Mouse (Mus musculus): Measurements from ENCODE around the gene Ccdc39.

Gene Ccdc39

GRCm38 (mm10) chr3:33843801-33844632, at the start of gene Ccdc39:
Gene Ccdc39 (minus strand): TSS chr3:33844310.
- DNase-seq (ENCODE audit: low spot score in 2 of 2): peak; percentile 61 to 75

DNA sequence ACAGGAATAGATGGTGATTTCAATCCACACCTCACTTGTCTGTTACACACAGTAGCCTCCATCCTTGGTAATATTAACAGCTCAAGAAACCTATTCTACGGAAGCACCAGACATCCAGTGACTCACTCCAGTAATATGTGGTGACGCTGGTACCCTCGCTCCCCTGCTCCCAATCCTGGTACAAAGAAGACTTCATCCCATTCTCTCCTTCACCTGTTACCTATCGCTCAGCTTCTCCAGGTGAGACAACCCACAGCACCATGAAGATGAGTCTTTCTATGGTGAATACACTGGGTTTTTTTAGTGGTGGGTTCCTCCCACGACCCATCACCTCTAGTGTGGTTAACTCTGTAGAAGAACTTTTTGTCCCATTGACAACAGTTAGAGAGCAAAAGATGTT, 49.3 kb upstream of the Ccdc39 start:
- DNase-seq (ENCODE audit: low spot score in 2 of 2): no peak

DNA sequence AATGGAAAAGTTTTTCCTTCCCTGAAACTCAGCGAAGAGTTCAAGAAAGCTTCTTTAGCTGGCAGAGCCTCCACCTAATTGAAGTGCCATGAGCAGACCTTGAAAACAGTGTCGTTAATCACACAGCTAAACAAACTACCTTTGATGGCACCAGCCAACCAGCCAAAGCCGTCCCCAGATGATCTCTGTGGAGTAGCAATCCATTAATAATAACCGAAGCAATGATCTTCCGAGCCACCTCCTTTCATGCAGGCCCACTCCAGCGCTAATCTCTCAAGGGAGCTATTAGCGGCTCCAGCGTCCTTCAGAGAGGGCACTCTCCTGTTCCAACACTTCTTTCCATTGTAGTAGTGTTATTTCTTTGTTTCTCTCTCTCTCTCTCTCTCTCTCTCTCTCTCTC, 43.3 kb upstream of the Ccdc39 start:
- no peak for DNase-seq (ENCODE audit: low spot score in 2 of 2)

DNA sequence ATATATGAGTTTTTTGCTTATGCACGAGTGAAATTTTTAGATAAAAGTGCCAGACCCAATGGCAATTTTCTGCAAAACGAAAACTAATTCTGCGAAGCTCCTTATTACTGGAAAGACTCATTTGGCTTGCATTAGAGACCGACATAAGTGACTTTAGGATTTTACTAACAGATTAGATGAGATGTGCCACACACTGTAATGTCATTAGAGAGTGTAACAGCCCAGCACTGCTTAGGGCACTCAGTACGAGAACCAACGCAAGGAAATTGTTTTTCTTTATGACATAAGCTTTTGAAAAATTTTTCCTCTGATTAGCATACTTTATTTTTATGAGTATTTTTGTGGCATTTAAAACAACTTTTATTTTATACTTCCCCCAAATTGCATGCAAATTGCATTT, 39.0 kb upstream of the Ccdc39 start:
- no peak for DNase-seq (ENCODE audit: low spot score in 2 of 2)

DNA sequence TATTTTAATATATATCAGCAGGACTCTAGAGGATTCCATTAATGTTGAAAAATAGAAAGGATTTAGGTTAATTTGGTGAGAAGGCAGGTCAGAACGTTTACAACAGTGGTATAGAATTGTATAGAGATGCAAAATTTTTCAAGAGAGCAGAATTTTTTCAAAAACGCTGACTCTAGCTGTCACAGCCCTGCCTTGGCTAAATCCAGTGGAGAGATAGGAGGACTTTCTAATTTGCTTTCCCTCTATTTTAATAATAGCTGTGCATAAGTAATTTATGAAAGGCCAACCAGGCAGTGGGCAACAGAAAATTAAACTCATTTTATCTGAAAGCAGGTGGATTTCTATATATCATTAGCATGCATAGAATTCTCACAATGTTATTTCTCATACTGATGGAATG, 38.6 kb upstream of the Ccdc39 start:
- no peak for DNase-seq (ENCODE audit: low spot score in 2 of 2)

DNA sequence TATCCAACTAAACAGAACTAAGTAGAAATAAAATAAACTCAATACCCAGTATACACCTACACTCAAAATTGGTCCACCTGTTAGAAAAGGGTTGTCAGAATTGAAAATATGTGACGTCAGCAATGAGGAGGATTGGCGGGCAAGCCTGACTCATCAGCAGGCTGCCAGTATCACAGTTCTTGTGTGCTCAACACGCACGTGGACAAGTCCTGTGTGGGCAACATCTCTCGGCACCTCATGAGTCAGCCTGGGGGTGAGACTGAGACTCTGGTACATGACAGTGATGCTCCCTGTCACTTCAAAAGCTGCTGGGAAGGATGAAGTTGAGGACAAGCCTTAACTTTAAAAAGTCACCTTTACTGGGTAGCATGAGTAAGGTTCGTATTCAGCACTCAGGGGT, 34.6 kb upstream of the Ccdc39 start:
- DNase-seq (ENCODE audit: low spot score in 2 of 2): no peak

DNA sequence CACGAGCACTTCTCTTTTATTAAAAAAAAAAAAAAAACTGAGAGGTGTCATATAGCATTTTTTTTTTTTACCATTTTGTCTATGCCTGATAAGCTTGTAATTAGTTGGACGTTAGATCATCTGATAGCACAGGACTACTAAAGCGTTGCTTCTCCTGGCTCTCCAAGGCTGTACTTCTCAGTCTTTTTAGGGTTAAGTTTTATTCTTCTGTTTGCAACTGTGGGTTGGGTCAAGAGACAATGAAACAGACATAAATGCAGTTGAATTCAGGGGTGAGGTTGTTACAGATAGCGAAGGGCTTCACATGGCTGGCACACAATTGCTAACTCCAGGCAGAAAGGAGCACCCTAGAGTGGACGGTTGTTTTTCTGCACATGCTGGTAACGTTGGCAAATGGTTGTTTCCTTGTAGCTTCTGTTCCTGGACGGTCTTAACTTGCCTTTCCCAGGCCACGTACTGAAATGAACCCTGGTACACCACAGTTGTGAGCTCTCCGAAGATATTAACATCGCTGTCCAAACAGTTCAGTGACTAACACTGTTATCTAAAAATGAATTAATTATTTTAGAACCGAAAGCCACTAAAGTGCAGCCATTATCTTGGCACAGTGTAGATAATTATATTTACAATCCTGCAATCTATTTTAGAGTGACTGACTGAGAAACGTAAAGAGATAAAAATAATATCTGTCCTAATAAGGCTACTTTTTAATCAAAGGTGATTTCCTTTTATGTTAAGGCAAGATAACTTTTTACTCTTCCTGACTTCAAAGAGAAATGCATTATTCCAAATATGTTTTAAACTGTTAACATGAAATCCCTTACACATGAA, 30.6 kb upstream of the Ccdc39 start:
- DNase-seq (ENCODE audit: low spot score in 2 of 2): no peak

DNA sequence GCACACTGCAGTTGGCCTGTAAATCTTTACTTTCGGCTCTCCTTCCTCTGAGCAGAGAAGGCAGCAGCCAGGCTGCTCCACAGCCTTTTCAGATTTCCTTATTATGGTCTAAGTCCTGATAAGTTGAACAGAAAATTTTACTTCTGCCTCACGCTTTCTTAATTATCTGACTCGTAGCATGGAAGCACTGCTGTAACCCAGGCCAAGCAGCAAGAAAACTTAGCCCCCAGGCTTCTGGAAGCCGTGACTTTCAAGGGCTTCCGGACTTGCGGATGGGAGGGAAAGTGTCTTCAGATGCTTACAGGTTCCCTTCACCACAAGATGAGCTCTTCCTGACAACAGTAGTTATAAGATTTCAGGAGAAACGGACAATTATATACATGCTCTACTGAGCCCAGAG, 29.7 kb upstream of the Ccdc39 start:
- DNase-seq (ENCODE audit: low spot score in 2 of 2): no peak

GRCm38 (mm10) chr3:33873366-33873765, 29.3 kb upstream of the Ccdc39 start:
- DNase-seq (ENCODE audit: low spot score in 2 of 2): no peak

- no peak for DNase-seq (ENCODE audit: low spot score in 2 of 2)
Measured at GRCm38 (mm10) chr3:33864000-33864540, 20.0 kb upstream of the Ccdc39 start.

DNA sequence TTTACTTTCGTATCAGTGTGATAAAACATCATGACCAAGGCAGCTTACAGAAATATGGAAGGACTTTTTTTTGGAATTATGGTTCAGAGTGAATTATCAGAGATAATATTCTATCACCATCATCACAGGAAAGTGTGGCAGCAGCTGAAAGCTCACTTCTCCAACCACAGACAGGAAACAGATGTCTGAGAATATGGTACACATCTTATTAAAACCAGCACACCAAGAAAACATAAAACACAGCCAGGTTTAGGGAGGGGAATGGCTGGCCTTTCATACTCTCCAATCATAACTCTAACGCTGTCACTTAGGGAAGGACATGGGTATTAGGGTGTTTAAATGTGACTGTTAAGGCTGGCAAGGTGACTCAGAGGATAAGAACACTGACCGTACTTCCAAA, 14.8 kb upstream of the Ccdc39 start:
- DNase-seq (ENCODE audit: low spot score in 2 of 2): no peak

DNA sequence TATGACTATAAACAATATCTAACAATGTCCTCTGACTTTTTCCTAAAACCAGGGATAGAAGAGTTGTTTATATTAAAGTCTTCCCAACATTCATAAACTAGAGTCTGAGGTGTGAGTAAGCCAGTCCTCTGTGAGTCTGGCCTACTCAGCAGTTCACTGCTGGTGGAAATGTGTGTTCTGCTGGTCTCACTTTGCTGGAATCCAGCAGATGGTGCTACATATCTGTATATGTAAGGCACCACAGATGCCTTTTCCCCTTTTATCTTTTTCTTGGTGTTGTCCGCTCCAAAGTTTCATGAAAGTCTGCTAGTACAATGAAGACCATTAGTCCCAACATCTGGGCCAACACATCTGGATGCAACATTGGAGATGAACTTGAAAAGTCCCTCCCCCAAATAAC, 9.0 kb upstream of the Ccdc39 start:
- DNase-seq (ENCODE audit: low spot score in 2 of 2): peak in 1 of 2 experiments; percentile 19

GRCm38 (mm10) chr3:33850856-33851255, 6.7 kb upstream of the Ccdc39 start:
- no peak for DNase-seq (ENCODE audit: low spot score in 2 of 2)

DNA sequence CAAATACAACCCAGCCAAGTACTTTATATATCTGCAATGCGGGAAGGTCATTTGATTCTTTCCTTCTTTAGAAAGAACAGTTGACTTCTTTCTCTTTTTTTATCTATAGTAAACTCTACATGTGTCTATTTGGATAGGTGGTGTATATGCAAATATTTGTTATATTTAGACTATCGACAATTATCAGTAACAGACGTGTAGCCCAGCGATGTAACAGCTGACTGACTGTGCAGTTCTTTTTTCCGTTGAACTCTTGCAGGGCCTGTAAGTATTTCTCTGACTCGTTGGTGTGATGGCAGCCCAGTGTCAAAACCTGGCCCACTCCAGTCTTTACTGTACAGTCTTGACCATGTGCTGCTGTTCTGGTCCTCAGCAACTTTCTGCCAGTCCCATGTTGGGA, 2.5 kb upstream of the Ccdc39 start:
- DNase-seq (ENCODE audit: low spot score in 2 of 2): no peak

DNA sequence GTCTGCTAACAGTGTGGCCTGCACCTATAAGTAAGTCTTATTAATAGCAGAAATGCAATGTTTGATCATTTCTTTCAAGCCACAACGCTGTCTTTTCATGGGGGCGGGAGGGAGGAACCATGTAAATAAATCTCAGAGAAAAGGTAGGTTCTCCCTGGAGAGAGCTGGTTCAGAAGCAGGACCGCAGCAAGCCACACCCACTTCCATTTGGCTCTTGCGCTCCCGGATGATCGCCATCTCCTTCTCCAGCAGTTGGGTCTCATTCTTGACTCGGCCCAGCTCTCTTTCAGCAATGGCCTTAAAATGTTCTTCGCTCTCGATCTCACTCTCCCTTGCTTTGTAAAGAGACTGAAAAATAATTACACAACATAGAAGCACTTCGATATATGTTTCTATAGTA, 5.2 kb downstream of the Ccdc39 start:
- no peak for DNase-seq (ENCODE audit: low spot score in 2 of 2)

GRCm38 (mm10) chr3:33836576-33836975, 7.5 kb downstream of the Ccdc39 start:
- no peak for DNase-seq (ENCODE audit: low spot score in 2 of 2)

DNA sequence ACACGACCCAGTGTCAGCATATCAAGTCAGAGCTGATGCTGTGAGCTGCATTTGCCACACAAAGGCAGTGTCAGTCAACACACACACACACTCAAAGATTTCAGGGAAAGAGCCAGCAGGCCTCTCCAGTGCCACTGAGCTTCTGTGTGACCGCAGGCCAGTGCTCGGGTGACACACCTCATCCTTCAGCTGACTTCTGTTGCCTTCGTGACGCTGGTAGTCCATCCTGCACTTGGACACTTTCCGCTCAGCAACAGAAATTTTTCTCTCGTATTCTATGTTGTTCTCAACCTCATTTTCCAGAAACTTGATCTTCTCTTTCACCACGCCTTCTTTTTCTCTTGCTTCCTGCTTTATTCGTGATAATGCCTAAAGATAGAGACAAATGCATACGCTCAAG, 11.8 kb downstream of the Ccdc39 start:
- DNase-seq (ENCODE audit: low spot score in 2 of 2): no peak

DNA sequence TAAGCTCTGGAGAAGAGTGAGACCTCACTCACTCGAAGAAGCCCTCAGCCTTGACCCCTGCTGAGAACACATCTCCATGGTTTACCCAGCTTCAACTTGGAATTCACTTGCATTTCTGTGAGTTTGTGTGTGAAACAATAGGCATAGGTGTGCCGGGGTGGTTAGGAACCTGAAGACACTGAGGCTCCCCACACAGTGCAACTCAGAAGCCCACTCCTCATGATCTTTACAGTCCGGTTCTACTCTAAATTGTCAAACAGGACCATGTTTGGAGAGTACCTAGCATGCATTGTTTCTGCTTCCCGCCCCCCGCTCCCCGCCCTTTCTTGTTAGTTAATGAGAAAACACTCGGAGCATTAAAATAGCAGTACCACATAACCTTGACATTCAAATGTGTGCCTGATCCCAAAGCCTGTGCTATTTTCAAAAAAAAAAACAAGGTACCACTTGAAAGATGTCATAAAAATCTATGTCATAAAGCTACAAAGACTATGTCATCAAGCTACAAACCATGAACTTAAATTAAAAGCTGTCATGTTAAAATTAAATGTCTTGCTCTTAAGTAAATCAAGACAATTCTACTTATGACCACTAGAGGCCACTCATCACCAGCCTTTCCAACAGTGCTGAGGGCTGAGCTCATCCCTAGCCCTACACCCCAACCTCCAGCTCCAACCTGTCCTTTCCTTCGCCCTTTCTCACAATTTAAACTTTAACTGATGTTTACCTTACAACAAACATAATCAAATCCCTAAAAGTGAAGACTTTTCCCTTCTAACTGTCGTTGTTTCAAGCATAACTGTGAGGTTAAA, 19.8 kb downstream of the Ccdc39 start:
- DNase-seq (ENCODE audit: low spot score in 2 of 2): no peak

DNA sequence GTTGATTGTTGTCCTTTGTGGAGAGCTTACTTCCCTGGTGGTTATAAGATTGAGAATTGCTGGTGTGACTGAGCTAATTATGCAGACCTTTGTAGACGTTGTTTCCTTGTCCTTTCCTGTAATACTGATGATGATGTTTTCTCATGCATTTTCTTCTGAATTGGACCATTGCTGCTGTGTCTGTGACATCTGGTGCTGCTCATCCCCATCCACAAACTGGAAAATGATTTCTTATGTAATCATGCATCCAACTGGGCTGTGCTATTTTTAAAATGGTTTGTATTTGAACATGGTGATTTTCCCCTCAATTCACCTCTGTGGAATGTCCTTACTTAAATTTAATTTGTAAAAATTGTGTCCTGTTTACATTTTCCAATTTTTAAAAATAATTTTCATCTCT, 37.0 kb downstream of the Ccdc39 start:
- DNase-seq (ENCODE audit: low spot score in 2 of 2): no peak

GRCm38 (mm10) chr3:33800513-33800820, 43.6 kb downstream of the Ccdc39 start:
- DNase-seq (ENCODE audit: low spot score in 2 of 2): no peak

DNA sequence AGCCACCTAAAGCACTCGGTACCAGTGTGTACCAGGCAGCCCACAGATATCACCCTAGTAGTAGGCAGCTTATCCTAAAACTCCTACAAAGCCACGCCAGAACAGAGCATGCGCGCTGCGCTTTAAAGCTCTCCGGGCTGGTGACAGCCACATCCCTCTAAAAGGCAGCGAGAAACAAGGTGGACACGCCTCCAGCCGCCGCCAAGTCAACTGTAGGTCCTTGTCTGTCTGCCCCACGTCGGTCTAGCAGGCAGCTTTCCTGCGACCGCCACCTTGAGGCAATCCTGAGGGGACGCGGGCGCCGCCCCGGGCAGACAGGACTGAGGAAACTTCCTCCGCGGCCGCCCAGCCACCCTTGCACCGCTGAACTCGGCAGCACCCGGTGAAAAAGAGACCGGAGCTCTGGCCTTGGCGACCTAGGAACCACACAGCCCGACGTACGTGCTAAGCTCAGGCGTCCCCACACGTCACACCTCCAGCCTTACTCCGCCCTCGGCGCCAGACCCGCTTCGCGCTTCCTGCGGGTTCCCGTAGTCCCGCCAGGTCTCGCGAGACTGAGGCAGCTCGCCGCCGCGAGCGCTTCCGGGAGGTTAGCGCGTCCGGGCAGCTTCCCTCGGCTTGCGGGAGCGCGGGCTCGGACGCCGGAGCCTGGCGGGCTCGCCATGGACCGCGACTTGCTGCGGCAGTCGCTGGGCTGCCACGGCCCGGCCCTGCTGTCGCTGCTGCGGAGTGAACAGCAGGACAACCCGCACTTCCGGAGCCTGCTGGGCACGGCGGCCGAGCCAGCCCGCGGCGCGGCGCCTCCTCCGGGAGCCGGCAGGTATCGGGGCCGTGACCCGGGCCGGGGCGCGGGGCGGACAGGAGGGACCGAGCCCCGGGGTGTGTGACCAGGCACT, 44.2 kb downstream of the Ccdc39 start, which contains the start of gene Ttc14:
TSS of gene Ttc14 (plus strand) at position 216 of the 896 bp plus-strand sequence.
- DNase-seq (ENCODE audit: low spot score in 2 of 2): peak; percentile 92 to 97

All from frontal cortex, postnatal 10 days (tissue).